Mouse (Mus musculus) intestine, postnatal 0 days (tissue): Measurements from ENCODE around the gene Pax5. TPM values are rescaled to one million over a fixed set of nuclear protein-coding genes. Genes with fewer than 3 reads are reported as not detected.

ENCODE experiments used
- ATAC-seq: fragments of 200-750 bp; cut with Nextera tagmentation; 2 replicates; pipeline ENCODE4 v1.8.0; 2017; ENCODE audit warnings: mild to moderate bottlenecking, moderate TSS enrichment, moderate library complexity
- H3K27ac ChIP-seq: fragments of 300-500 bp; sonication (generic); 2 replicates; pipeline ENCODE4 v1.5.1; 2014; ENCODE audit warnings: mild to moderate bottlenecking, low read depth, low read length, moderate library complexity
- H3K27me3 ChIP-seq: fragments of 300-500 bp; sonication (generic); replicated peaks from 2 replicates; pipeline ENCODE4 v1.6.1; 2014; ENCODE audit warnings: low read length, mixed read lengths; ENCODE audit not compliant: control insufficient read depth, insufficient read depth
- H3K36me3 ChIP-seq: fragments of 300-500 bp; sonication (generic); 2 replicates; pipeline ENCODE4 v1.6.1; 2014; ENCODE audit warnings: mild to moderate bottlenecking, moderate library complexity; ENCODE audit not compliant: control insufficient read depth, insufficient read depth
- H3K4me1 ChIP-seq: fragments of 300-500 bp; sonication (generic); replicated peaks from 2 replicates; pipeline ENCODE4 v1.6.1; 2014; ENCODE audit warnings: antibody characterized with exemption, low read length, mixed read lengths; ENCODE audit not compliant: control insufficient read depth, insufficient read depth
- H3K4me2 ChIP-seq: fragments of 300-500 bp; sonication (generic); replicated peaks from 2 replicates; pipeline ENCODE4 v1.6.1; 2014; ENCODE audit warnings: low read depth, mild to moderate bottlenecking, moderate library complexity
- H3K4me3 ChIP-seq: fragments of 300-500 bp; sonication (generic); 2 replicates; pipeline ENCODE4 v1.5.1; 2014; ENCODE audit warnings: low read depth, low read length
- H3K9ac ChIP-seq: fragments of 300-500 bp; sonication (generic); 2 replicates; pipeline ENCODE4 v1.6.1; 2014; ENCODE audit warnings: mild to moderate bottlenecking, low read depth, low read length
- H3K9me3 ChIP-seq: fragments of 300-500 bp; sonication (generic); 2 replicates; pipeline ENCODE4 v1.6.1; 2016; ENCODE audit warnings: mixed run types; ENCODE audit not compliant: control insufficient read depth
- CTCF ChIP-seq: sonication (generic); IDR thresholded peaks from 2 replicates; pipeline ENCODE4 v1.5.1; 2016; ENCODE audit warnings: low read depth, mild to moderate bottlenecking, control low read depth, antibody characterized with exemption, moderate library complexity
- WGBS: fragments of 180-500 bp; shearing (Covaris S2); extraction: QIAGEN DNeasy Blood & Tissue Kit; methylation state at CpG from one replicate; pipeline ENCODE4 v1.1.7; 2014; 5-methylcytosine and 5-hydroxymethylcytosine counted together
- polyA plus RNA-seq: library from polyadenylated mRNA; unstranded; fragments of >200 nt; fragmentation: Nextera tagmentation; extraction: Ambion mirVana; gene quantifications from 2 replicates; pipeline ENCODE4 v1.2.1, GENCODE M21; 2015

The Pax5 gene
- polyA plus RNA-seq, 1 experiment from 2014 or later = 0.01 TPM

DNA sequence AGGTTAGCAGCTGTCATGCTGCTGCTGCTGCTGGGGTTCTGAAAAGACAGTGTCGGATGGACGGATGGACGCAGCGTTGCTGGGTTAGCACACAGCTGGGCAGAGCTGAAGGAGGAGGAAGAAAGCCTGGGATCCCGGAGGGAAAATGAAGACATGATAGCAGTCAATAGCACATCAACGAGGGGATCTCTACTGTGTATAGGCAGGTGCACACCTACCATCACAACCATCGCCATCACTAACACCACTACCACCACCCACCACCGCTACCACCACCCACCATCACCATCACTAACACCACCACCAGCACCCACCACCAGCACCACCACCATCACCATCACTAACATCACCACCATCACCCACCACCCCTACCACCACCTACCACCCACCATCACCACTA is 9.8 kb upstream of the Pax5 start:
- Histone ChIP-seq H3K4me1 (no peaks in the 10 kb centered on the region), H3K27ac (no peak overlapping the region), H3K4me2 (no peak overlapping the region), H3K4me3 (no peak overlapping the region), H3K9ac (no peak overlapping the region), H3K27me3 (peaks cover 44% of the 10 kb centered on the region), H3K36me3 (no peaks in the 10 kb centered on the region), H3K9me3 (no peaks in the 10 kb centered on the region)
- no peak for ATAC-seq
- 89% methylated on average over 8 of the region's 8 CpGs for WGBS
- no peak for TF ChIP-seq CTCF

DNA sequence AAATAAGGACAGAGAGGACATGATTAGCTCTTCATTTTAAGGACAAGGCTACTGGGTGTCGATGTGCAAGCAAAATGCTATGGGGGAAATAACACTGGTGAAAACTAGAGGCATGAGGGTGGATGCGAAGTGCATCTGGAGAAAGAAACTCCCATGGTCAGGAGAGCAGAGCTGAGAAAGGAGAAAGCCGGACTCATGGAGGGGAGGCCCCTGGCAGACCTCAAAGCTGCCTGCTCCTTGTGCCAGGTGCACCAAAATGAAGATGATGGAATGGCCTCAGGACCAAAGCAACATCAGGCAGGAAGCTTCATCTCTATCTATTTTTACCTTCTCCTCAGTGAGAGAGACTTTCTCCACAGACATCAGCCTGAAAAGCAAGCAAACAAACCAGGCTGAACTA is 7.4 kb upstream of the Pax5 start:
- no peak overlapping the region for H3K27ac ChIP-seq
- WGBS = 62% methylated on average over 3 of the region's 3 CpGs
- no peaks in the 10 kb centered on the region for H3K36me3 ChIP-seq
- no peak overlapping the region for H3K4me3 ChIP-seq
- TF ChIP-seq CTCF = no peak
- no peak overlapping the region for H3K4me2 ChIP-seq
- H3K27me3 ChIP-seq = peaks cover 67% of the 10 kb centered on the region
- no peak overlapping the region for H3K9ac ChIP-seq
- H3K9me3 ChIP-seq = no peaks in the 10 kb centered on the region
- ATAC-seq = no peak
- no peaks in the 10 kb centered on the region for H3K4me1 ChIP-seq

DNA sequence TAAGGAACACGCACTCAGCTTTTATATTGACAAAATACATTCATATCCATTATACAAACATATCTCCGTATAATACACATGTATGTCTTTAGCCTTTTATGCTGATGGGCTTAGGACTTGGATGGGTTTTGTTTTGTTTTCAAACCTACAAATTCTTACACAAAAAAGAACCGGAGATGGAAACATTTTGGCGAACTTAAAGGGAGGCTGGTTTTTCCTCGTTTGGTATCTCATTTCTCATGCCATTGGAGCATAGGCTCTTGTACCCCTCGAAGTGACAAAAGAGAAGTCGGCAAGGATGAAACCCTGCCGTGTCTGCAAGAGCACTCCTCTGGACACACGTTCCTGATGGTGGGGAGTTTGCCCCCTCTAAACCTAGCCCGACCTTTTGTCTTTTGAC is 6.1 kb upstream of the Pax5 start:
- TF ChIP-seq CTCF = no peak
- Histone ChIP-seq H3K4me2 (no peak overlapping the region), H3K9ac (no peak overlapping the region), H3K4me1 (no peaks in the 10 kb centered on the region), H3K27ac (no peak overlapping the region), H3K4me3 (no peak overlapping the region), H3K36me3 (no peaks in the 10 kb centered on the region), H3K27me3 (peaks cover 79% of the 10 kb centered on the region), H3K9me3 (no peaks in the 10 kb centered on the region)
- 4% methylated on average over 10 of the region's 10 CpGs for WGBS
- no peak for ATAC-seq

DNA sequence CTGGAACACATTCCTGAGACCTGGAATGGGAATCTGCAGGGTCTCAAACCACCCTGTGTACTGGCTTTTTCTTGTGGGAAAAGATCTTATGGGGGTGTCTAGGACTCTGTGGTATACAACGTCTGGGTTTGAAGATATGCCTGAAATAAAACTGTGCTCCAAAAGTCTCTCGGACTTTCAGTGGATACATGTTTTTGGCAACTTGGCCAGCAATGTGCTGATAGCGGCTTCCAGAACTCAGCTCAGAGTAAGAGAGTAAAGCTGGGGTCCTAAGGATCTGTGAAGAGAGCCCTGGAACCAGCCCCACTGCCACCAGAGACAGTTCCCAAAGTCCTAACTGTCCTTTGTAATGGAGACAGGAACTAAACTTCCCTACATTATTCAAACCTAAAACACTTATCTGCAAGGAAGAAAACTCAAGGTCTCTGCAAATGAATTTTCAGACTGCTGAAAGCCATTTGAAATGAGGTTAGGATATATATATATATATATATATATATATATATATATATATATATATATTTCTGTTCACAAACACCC is 5.4 kb upstream of the Pax5 start:
- TF ChIP-seq CTCF = no peak
- WGBS = 13% methylated on average over 3 of the region's 3 CpGs
- Histone ChIP-seq H3K9me3 (no peaks in the 10 kb centered on the region), H3K36me3 (no peaks in the 10 kb centered on the region), H3K27me3 (peaks cover 86% of the 10 kb centered on the region), H3K4me3 (no peak overlapping the region), H3K4me2 (no peak overlapping the region), H3K9ac (no peak overlapping the region), H3K27ac (no peak overlapping the region), H3K4me1 (no peaks in the 10 kb centered on the region)
- ATAC-seq = no peak

DNA sequence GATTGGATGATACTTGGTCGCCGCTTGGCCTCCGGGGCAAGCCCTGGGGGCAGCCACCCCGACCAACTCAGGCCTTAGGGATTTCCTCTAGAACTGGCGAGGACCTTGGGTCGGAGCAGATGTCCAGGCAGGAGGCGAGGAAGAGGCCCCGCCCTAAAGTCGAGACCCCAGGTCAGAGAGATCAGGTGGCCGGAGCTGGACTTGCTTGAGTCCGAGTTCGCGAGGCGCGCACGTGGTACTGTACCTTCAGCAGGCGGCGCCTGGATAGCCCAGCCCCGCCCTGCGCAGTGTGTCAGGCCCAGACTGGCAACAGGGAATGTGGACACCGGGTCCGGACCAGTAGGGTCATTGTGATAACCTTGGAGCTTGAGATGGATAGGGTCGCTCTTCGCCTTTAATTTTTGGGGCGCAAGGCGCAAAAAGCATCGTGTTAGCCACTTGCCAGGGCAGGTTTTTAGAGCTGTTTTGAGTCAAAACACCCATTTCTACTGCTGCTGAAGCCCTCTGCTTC is 3.9 kb upstream of the Pax5 start:
- H3K4me2 ChIP-seq = no peak overlapping the region
- H3K4me1 ChIP-seq = no peaks in the 10 kb centered on the region
- H3K27ac ChIP-seq = no peak overlapping the region
- H3K4me3 ChIP-seq = no peak overlapping the region
- WGBS = 2% methylated on average over 27 of the region's 27 CpGs
- no peaks in the 10 kb centered on the region for H3K9me3 ChIP-seq
- no peak overlapping the region for H3K9ac ChIP-seq
- ATAC-seq = no peak
- no peak for TF ChIP-seq CTCF
- H3K36me3 ChIP-seq = no peaks in the 10 kb centered on the region
- H3K27me3 ChIP-seq = peaks cover 90% of the 10 kb centered on the region

DNA sequence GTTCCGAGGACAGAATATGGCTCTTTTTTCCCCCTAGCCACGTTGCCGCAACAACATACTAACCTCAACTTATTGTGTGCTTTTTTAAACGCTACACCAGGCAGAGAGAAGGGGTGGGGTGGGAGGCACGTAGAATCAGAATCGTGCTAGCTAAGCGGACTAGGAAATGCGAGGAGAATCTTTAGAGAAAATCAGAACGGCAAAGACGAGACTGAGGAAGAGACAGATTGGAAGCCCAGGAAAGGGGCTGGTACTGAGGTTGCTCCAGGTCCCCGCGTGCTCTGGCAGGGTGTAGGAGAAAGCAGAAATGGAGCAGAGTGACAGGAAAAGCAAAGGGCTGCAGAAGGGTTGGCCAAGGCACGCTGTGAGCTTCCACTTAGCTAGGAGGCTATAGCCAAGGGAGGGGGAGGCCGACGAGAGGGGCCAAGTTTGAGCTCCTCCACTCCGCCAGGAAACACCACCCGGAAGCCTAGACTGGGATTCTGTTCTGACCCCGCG is 3.3 kb upstream of the Pax5 start:
- Histone ChIP-seq H3K36me3 (no peaks in the 10 kb centered on the region), H3K4me2 (no peak overlapping the region), H3K27me3 (peaks cover 93% of the 10 kb centered on the region), H3K4me1 (no peaks in the 10 kb centered on the region), H3K9ac (no peak overlapping the region), H3K9me3 (no peaks in the 10 kb centered on the region), H3K4me3 (no peak overlapping the region), H3K27ac (no peak overlapping the region)
- ATAC-seq = no peak
- TF ChIP-seq CTCF = no peak
- 2% methylated on average over 18 of the region's 19 CpGs for WGBS
